Mouse (Mus musculus): ENCODE data around the gene Samd9l.
A peak's percentile ranks its signal among the peaks of the same experiment; 100 is the strongest.
"Not testable (repeated sequence)": the region's sequence is repeated elsewhere in the genome, so short reads cannot be mapped to it uniquely, and the experiment has no call there.

Samd9l gene

GRCm38 (mm10) chr6:3399340-3400068, at the start of gene Samd9l:
Gene Samd9l (minus strand): TSS chr6:3399572.
- peak; percentile 81 for DNase-seq (ENCODE audit: low spot score)

- DNase-seq (ENCODE audit: low spot score), result peak; percentile 62
These were observed 48.0 kb upstream of the Samd9l start for GRCm38 (mm10) chr6:3447404-3447803.

- no peak for DNase-seq (ENCODE audit: low spot score)
These were observed 44.5 kb upstream of the Samd9l start for GRCm38 (mm10) chr6:3443905-3444304.

GRCm38 (mm10) chr6:3436087-3436486, 36.7 kb upstream of the Samd9l start:
- DNase-seq (ENCODE audit: low spot score), result no peak

- DNase-seq (ENCODE audit: low spot score), result not testable (repeated sequence)
These were observed 31.6 kb upstream of the Samd9l start for GRCm38 (mm10) chr6:3430976-3431375.

- no peak for DNase-seq (ENCODE audit: low spot score)
These were observed 27.7 kb upstream of the Samd9l start for GRCm38 (mm10) chr6:3427047-3427446.

GRCm38 (mm10) chr6:3425333-3425732, 26.0 kb upstream of the Samd9l start:
- not testable (repeated sequence) for DNase-seq (ENCODE audit: low spot score)

- not testable (repeated sequence) for DNase-seq (ENCODE audit: low spot score)
These were observed 25.4 kb upstream of the Samd9l start for GRCm38 (mm10) chr6:3424613-3425277.

GRCm38 (mm10) chr6:3397182-3397906, 2.0 kb downstream of the Samd9l start:
- DNase-seq (ENCODE audit: low spot score), result not testable (repeated sequence)

- DNase-seq (ENCODE audit: low spot score), result not testable (repeated sequence)
These were observed 3.3 kb downstream of the Samd9l start for GRCm38 (mm10) chr6:3395921-3396611.

GRCm38 (mm10) chr6:3389995-3390394, 9.4 kb downstream of the Samd9l start:
- no peak for DNase-seq (ENCODE audit: low spot score)

- DNase-seq (ENCODE audit: low spot score), result no peak
These were observed 12.8 kb downstream of the Samd9l start for GRCm38 (mm10) chr6:3386565-3386964.

GRCm38 (mm10) chr6:3384816-3385215, 14.6 kb downstream of the Samd9l start:
- not testable (repeated sequence) for DNase-seq (ENCODE audit: low spot score)

- not testable (repeated sequence) for DNase-seq (ENCODE audit: low spot score)
These were observed 15.1 kb downstream of the Samd9l start for GRCm38 (mm10) chr6:3384115-3384791.

- DNase-seq (ENCODE audit: low spot score), result no peak
These were observed 20.2 kb downstream of the Samd9l start for GRCm38 (mm10) chr6:3379146-3379545.

GRCm38 (mm10) chr6:3376687-3377086, 22.7 kb downstream of the Samd9l start:
- no peak for DNase-seq (ENCODE audit: low spot score)

- no peak for DNase-seq (ENCODE audit: low spot score)
These were observed 29.8 kb downstream of the Samd9l start for GRCm38 (mm10) chr6:3369527-3369926.

- DNase-seq (ENCODE audit: low spot score), result not testable (repeated sequence)
These were observed 33.8 kb downstream of the Samd9l start for GRCm38 (mm10) chr6:3365609-3366008.

- peak; percentile 49 for DNase-seq (ENCODE audit: low spot score)
These were observed 53.3 kb downstream of the Samd9l start for GRCm38 (mm10) chr6:3345924-3346597.

- DNase-seq (ENCODE audit: low spot score), result not testable (repeated sequence)
These were observed 54.2 kb downstream of the Samd9l start for GRCm38 (mm10) chr6:3345043-3345639.

Measured in testis, postnatal 10 days (tissue).